Mouse (Mus musculus) kidney, adult 9 months (tissue): ENCODE results near the gene Gm10188.

Source experiments
- DNase-seq: peaks from one replicate; pipeline ENCODE4 v3.0.0; 2022

The Gm10188 gene

DNA sequence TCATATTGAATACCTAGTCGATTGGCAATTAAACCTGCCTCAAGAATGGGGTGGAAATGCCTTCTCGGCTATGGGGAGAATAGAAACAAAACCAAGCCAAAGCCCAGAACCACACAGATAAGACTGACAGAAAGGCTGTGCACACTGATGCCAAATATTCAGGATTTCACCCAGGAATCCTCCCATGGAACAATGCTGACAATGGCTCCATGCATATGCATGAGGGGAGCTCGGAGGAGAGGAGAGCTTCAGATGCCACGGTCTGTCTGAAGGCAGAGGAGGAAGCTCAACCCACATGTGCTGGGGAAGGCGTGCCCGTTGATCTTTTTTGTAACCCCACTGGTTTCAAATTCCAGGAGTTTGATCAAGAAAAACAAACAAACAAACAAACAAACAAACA, 7.4 kb downstream of the Gm10188 start:
- no peak for DNase-seq

- DNase-seq = no peak
These were observed 7.9 kb downstream of the Gm10188 start for GRCm38 (mm10) chr1:132221627-132222026.

DNA sequence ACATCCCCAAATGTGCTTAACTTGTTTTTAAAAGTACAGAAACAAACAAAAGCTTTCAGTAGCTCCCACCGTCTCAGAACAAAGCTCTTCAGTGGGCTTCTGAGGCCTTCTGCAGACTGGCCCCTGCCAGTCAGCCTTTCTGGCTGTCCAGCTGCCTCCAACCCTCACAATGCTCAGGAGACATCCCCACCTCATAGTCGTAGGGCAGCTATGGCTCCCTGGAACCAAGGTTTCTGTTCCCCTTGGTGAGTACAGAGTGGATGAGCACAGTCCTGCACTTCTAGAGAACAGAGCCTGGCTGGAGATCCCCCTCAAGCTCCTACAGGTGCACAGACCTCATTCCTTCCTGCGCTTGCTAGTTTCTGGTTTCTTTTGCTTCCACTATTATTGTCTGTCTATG, 13.3 kb downstream of the Gm10188 start:
- DNase-seq = no peak

- no peak for DNase-seq
These were observed 16.5 kb downstream of the Gm10188 start for GRCm38 (mm10) chr1:132213076-132213475.

DNA sequence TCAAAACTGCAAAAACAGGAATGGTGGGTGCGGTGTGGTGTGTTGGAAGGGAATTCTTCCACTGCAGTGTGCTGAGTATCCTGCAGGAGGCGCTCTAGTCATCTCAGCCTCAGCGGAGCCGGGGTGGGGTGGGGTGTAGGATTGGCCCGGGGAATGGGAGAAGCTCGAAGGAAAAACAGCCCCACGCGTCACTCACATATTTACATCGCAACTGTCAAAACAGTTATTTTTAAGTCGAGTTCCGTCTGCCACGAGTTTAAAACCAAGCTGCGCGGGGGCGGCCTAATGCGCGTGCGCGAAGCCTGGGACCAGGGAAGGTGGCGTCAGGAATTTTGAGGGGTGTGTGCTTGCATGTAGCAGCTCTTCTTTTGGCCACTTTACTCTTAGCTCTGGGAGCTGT, 17.3 kb downstream of the Gm10188 start:
- peak; percentile 65 for DNase-seq

- no peak for DNase-seq
These were observed 17.9 kb downstream of the Gm10188 start for GRCm38 (mm10) chr1:132211672-132212071.

GRCm38 (mm10) chr1:132210922-132211321, 18.6 kb downstream of the Gm10188 start:
- peak; percentile 45 for DNase-seq

- DNase-seq = no peak
These were observed 20.2 kb downstream of the Gm10188 start for GRCm38 (mm10) chr1:132209400-132209799.

DNA sequence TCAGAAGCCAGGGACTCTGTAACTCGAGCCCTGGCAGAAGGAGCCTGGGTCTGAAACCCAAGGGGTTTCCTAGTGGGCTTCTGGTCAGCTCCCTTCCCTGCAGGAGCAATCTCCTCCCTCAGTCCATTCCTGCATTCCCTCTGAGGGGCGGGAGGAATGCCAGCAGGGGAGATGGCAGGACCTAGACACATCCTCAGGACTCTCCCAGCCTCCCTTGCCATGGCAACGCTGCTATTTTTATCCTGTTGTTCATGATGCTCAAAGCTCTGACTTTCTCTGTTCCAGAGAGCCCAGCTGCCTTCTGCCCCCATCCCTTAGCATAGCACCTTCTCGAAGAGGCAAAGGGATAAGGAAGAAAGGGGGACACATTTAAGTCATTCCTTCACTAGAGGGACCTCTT, 21.4 kb downstream of the Gm10188 start:
- no peak for DNase-seq

GRCm38 (mm10) chr1:132206828-132207227, 22.7 kb downstream of the Gm10188 start:
- DNase-seq = no peak

DNA sequence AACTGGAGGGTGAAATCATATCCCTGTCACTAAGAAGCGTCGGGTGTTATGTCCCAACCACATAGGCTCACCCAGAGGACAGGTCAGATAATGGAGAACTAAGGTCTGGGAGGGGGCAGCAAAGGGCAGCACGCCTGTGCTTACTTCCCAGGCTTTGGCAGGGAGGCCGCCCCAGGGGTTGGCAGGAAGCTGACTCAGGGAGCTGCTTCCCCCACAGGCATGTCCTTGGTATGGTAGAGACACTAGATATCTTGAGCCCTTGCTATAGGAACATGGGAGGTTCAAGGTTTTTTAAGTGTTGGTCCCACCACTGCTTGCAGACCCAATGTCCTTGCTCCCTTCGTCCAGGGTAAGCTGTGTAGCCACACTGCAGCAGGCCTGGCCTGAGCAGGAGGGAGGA, 23.6 kb downstream of the Gm10188 start:
- DNase-seq = no peak

DNA sequence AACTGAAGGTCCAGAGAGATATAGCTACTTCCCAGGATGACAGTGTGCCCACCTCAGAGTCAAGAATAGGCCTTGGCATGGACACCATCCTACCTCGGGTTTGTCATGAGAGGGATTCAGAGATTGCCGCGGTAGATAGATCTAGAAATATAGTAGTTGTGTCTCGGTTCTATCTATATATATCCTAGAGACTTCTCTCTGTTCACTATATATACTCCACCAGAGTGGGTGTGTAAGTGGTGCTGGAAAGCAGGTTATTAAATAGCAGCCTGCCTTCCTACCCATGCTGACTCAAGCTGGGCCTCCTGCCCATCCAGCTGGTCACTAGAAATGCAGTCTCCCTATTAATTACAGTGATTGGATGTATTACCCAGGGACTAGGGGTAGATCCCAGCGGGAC, 26.8 kb downstream of the Gm10188 start:
- no peak for DNase-seq

DNA sequence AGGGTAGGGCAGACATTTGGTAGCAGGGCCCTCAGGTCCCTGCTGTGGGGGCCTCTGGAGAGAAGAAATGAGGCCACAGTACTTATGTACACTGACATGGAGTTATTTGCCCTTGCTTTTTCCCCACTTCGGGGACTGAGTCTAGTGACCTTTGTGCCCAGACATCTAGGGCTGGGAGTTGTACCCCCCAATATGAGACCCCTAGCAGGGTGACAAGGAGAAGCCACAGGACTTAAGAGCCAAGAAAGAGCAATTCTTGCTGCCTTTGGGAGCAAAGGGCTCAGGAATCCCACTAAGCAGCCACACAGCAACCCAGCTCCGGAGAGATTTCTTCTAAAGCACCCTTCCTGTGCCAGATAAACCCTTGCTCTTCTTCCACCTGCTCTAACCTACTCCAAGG, 27.6 kb downstream of the Gm10188 start:
- DNase-seq = no peak

DNA sequence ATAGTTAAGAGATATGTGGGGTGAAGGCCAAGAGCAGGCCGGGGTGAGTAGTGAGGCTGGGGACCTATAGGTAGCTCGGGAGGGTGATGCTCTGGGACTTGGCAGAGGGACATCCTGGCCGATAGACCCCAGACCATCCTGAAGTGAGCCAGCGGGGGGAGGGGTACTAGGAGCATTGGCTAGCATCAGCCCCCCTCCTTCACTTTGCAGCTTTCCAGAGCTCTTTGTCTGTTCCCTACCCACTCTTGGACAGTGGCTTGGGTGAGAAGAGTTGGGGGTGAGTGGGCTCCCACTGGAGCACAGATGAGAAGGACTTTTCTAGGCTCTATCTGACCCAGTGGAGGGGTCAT, 28.1 kb downstream of the Gm10188 start:
- no peak for DNase-seq

- no peak for DNase-seq
These were observed 28.7 kb downstream of the Gm10188 start for GRCm38 (mm10) chr1:132200562-132201510.

DNA sequence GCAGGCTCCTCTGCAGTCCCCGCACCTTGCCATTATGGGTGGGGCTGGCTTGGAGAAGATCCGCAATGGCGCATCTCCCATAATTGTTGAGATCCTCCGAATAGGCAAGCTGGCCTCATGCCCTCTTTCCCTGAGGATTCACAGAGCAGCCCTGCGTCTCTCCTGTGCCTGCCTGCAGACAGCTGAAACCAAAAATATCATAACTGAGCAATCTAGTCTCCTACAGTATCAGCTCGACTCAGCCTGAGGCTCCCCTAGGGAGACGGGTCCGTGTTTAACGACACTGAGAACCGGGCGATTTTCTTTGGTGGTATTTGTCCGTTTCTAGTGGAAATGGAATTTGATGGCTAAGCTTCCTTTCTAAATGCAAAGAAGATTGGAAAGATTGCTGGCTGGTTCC, 29.6 kb downstream of the Gm10188 start:
- DNase-seq = no peak

DNA sequence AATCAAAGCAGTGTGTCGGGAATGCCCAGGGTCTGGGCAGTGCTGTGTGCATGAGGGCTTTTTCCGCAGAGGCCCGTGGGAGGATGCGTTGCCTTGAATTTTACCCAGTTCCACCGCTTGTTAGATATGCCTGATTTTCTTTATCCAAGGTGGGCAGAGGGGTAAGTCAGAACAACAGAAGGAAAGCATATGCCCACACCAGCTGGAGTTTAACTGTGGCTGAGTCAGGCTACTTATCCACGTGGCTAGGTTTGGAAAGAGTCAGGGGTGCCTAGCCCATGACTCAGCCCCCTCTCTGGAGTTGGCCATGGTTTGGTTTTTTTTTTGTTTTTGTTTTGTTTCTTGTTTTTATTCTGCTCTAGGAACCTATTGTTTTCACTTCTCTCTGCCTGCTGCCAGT, 30.3 kb downstream of the Gm10188 start:
- DNase-seq = no peak

DNA sequence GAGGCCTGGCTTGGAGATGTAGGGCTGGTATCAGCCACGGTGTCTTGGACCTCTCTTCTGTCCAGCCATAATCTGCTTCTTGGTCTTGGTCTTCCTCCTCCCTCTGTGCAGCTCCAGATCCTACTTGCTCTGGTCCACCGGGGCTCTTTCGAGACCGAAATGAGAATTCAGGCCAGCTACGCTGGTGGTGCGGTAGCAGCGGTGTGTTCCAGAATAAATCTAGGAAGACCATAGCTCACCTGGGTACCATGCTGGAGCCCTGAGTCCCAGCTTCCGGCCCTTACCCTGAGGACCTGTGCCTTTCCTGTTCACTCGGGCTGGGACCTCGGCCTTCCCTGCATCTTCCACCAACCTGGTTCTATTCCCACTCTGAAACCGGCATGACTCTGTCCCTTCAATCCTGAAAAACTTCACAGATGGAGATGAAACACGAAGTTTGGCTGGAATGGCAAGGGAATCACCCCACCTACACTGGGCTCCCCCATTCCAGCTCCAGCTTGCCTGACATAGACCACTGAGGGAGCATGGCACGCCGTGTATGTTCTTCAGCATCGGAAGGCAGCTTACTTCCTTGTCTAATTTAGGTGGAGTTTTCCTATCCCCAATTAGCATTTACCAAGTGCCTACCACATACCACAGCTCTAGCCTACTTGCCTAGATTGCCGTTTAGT, 31.0 kb downstream of the Gm10188 start:
- DNase-seq = no peak

GRCm38 (mm10) chr1:132197666-132198065, 31.9 kb downstream of the Gm10188 start:
- no peak for DNase-seq

DNA sequence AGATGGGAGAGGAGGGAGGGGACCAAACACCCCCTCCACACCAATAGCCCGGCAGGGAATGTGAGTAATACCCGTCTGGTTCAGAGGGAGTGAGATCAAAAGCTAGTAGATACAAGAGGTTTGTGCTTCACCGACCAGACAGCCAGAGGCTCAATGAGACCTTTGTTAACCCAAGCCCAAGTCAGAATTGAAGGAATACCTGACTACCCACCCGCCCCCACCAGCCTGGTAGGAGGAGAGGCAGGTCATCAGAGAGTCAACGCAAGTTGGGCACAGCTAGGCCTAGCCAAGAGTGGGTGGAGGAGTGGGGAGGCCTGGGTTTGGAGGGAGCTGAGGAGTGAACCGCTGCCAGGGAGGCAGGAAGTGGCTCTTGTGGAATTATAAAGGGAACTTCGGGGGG, 33.2 kb downstream of the Gm10188 start:
- no peak for DNase-seq

- DNase-seq = no peak
These were observed 33.9 kb downstream of the Gm10188 start for GRCm38 (mm10) chr1:132195681-132196080.

- no peak for DNase-seq
These were observed 34.5 kb downstream of the Gm10188 start for GRCm38 (mm10) chr1:132195100-132195499.

DNA sequence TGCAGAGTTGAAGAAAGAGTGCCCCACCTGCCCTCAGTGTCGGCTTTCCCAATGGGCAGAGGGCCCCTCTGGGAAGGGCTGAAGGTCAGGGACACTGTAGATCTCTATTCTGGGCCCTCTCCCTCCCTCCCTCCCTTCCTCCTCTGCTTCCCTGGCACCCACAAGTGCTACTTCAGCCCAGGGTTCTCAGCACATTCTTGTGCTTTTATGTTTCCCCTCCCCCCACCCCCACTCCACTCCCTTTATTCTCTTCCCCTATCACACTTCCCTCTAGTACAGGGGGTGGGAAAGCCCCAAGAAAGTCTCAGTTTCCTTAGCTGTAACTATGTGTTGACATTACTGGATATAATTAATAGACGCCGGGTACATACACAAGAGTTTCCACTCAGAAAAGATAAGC, 34.9 kb downstream of the Gm10188 start:
- no peak for DNase-seq

GRCm38 (mm10) chr1:132193806-132194205, 35.8 kb downstream of the Gm10188 start:
- no peak for DNase-seq
